Mouse (Mus musculus): Measurements from ENCODE around the gene 2810006K23Rik.
"Not testable (repeated sequence)": the region's sequence is repeated elsewhere in the genome, so short reads cannot be mapped to it uniquely, and the experiment has no call there.

2810006K23Rik gene

DNA sequence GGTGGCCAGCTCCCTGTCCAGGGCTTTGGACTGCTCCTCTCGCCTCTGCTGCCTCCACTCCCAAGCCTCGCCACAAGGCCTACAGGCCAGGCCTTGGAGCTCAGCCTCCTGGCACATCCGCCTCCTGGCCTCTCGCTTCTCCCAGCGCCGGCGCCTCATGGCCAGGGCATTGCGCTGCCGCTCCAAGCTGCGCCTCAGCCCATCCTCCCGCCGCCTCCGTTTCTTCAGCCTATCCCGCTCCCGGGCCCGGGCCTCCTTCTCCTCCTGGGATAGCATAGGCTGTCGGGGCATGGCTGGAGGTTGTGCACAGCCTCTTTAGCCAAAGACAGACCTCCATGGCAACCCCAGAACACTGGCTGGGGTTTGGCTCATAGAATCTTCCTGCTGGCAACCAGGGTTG lies 21.3 kb downstream of the 2810006K23Rik start:
- DNase-seq (ENCODE audit: low read depth, low spot score) = no peak

- no peak for DNase-seq (ENCODE audit: low read depth, low spot score)
Measured at GRCm38 (mm10) chr5:124350350-124350749, 22.5 kb downstream of the 2810006K23Rik start.

GRCm38 (mm10) chr5:124351111-124351560 lies 23.2 kb downstream of the 2810006K23Rik start:
- DNase-seq (ENCODE audit: low read depth, low spot score) = no peak

DNA sequence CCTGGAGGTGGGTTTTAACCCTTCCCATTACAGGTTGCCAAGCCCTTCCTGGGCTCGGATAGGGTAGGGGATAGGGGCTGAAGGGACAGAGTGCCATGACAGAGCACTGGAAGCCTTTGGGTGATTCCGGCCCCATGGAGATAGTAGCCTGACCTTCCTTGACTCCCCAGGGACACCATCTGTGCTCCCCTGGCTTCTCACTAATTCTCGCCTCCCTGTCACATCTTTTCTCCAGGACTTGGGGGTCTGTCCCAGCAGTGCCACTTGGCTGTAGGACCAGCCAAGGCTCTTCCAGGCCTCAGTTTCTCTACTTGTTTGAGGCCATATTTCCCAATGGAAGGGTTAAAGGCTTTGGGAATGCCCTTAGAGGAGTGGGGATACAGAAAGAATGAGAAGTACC lies 23.7 kb downstream of the 2810006K23Rik start:
- no peak for DNase-seq (ENCODE audit: low read depth, low spot score)

DNA sequence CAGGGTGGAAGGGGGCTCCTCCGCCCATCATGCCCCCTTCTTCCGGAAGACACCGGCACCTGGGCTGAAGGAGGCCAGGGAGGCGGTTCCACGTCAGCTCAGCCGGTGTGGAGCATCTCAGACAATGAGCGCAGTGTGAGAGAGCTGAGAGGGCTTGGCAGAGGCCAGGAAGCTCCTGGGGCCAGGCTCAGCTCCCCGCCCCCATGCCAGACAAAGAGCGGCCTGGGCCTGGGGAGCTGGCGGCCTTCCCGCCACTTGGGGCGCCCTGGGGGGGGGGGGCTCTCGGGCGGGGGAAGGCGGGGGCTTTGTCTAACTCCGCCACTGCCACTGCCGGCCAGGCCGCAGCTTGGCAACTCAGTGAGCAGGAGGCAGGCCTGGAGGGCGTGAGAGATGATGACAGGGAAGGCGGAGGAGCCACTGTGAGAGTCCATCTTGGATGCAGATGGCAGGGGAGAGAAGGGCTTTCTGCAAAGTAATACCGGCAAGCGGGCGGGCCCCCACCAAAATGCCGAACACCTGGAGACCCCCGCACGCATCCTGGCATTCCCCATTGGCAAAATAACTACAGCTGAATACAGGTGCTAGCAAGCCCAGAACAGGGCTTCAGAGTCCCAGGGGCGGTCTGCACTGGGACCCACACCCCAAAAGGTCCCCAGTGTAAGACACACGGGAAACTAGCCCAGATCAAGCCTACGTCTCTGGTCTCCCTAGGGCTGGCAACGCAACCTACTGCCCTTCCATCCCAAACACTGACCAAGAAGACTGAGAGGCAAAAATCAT lies 24.4 kb downstream of the 2810006K23Rik start:
- DNase-seq (ENCODE audit: low read depth, low spot score) = peak; percentile 77

DNA sequence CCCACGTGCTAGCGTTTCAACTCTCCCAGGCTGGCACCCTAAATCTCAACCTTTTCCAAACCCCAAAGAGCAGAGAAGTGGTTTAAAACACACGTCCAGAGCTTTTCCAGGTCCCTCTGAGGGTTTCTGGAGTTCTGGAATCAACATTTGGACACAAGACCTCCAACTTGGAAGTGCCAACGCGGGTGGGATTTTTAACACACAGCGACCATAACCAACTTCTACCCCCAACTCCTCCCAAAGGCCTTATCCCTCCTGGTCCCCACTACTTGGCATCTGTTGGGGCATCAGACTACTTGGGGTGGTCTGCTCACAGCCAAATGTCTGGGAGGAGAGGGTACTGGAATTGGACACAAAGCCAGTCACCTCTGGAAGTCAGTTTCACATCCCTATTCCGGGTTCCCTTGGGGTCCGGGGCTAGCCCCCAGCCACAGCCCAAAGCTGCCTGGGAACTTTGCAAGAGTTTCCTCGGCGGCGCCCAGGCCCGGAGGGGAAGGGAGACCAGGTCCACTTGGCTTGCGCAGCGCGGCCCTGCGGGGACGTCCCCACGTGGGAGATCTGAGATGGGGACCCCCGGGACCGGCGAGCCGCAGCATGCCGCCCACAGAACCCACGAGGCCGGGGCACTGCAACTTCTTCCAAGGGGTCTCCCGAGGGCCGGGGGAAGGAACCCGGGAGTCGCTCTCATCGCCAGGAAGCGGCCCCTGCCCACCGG lies 25.3 kb downstream of the 2810006K23Rik start:
- no peak for DNase-seq (ENCODE audit: low read depth, low spot score)

DNA sequence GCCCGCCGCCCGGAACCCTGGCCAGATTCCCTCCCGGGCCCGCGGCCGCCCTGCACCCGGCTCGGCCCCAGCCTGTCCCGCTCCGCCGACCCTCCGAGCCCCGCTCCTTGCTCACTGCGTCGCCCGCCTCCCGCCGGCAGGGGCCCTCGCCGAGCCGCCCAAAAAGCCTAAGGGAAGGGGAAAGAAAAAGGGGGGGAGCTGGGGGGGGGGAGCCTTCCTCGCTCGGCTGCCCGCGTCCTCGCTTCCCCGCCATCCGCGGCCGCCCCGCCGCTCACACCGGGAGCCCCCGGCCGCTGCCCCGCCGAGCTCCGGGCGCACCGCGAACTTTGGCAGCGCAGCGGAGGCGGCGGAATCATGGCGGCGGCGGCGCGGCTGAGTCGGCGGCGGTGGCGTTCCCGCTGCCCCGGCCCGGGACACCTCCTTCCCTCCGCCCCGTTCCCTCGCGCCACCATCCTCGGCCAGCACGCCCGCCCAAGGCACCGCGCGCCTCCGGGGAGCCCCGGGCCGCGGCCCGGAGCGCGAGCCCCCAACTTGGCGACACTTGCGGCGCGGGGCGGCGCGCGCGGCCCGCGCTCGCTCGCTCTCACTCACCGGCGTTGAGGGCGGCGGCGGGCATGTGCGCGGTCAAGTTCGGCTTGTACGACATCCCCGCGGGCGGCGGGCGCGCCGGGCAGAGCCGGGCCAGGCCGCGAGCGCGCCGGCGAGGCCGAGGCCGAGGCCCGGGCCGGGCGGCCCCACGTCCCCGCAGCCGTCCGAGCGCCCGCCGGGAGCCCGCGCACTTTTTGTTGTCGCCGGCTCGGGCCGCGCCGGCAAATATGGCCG lies 26.0 kb downstream of the 2810006K23Rik start:
- DNase-seq (ENCODE audit: low read depth, low spot score) = no peak

- DNase-seq (ENCODE audit: low read depth, low spot score) = no peak
Measured at GRCm38 (mm10) chr5:124354574-124355424, 26.9 kb downstream of the 2810006K23Rik start.

DNA sequence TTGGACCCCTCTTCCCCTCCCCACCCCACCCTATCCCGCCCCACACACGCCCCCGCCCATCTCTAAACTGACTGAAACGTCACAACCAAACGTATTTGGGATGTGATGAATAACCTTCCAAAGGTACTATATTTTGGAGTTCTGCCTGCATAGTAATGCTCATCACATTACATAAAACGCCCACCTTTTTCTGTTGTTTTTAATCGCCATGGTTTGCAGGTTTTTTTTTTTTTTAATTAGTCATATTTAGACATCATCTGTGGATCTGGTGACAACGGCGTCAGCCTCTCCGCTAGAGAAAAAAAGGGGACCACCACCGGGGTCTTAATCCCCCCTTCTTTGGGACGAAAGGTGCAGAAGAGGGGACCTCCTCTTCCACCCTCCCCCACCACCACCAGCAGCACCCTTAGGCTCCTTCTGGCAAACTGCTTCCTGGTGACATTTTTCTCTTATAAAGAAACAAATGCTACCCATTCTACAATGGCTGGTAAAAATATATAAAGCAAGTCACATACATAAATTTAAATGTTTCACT lies 27.6 kb downstream of the 2810006K23Rik start:
- no peak for DNase-seq (ENCODE audit: low read depth, low spot score)

DNA sequence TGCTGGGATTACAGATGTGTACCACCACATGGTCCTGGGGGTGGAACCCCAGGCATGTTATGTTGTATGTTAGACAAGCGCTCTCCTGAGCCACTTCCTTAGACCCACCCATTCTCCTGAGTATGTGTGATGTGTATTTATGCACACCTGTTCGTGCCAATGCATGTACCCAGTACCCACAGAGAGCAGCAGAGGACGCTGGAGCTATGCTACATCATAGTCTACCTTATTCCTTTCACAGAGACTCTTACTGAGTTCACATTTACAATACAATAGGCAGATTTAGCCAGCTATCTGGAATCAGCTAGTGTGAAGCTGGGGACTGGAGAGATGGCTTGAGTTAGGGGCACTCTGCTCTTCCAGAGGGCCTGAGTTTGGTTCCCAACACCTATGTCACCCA lies 28.8 kb downstream of the 2810006K23Rik start:
- no peak for DNase-seq (ENCODE audit: low read depth, low spot score)

GRCm38 (mm10) chr5:124359641-124360040 lies 31.8 kb downstream of the 2810006K23Rik start:
- DNase-seq (ENCODE audit: low read depth, low spot score) = no peak

DNA sequence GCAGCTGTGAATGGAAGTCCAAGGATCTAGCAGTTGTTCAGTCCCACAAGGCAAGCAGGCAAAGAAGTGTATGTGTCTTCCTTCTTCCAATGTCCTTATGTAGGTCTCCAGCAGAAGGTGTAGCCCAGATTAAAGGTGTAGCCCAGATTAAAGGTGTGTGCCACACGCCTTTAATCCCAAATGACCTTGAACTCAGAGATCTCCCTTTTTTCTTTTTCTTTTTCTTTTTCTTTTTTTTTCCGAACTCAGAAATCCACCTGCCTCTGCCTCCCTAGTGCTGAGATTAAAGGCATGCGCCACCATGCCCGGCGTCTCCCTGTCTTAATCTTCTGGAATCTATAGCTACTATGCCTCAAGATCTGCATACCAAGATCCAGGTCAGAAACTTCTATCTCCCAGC lies 35.1 kb downstream of the 2810006K23Rik start, which contains the start of gene Cdk2ap1:
TSS of gene Cdk2ap1 (minus strand) at position 101 of the 400 bp plus-strand sequence.
- not testable (repeated sequence) for DNase-seq (ENCODE audit: low read depth, low spot score)

GRCm38 (mm10) chr5:124364173-124364918 lies 36.5 kb downstream of the 2810006K23Rik start:
- DNase-seq (ENCODE audit: low read depth, low spot score) = no peak

DNA sequence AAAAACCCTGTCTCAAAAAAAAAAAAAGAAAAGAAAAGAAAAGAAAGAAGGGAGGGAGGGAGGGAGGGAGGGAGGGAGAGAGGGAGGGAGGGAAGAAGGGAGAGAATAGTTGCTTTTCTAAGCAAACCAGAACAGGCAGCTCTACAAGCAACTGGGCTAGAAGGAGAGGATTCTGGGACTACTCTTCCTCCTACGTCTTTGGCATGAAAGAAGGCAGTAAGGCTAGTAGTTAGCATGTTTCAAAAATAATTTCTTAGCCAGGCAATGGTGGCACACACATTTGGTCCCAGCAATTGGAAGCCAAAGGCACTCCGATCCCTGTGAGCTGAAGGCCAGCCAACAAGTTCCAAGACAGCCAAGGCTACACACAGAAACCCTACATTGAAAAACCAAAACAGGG lies 37.9 kb downstream of the 2810006K23Rik start:
- no peak for DNase-seq (ENCODE audit: low read depth, low spot score)

DNA sequence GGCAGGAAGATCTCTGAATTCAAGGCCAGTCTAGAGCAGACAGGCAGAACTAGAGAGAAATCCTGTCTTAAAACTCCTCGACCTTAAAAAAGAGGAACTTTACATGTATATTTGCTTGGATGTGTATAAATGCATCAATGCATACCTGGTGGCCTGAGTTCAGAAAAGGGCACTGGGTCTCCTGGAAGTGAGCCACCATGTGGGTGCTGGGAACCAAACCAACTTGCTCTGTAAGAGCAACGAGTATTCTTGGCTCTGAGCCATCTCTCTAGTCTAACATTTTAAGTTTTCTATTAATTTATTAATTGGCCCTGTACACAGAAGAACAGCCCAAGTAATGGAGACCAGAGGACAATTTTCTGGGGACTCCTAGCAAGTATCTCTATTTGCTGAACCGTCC lies 38.8 kb downstream of the 2810006K23Rik start:
- no peak for DNase-seq (ENCODE audit: low read depth, low spot score)

GRCm38 (mm10) chr5:124374298-124374697 lies 46.4 kb downstream of the 2810006K23Rik start:
- no peak for DNase-seq (ENCODE audit: low read depth, low spot score)

DNA sequence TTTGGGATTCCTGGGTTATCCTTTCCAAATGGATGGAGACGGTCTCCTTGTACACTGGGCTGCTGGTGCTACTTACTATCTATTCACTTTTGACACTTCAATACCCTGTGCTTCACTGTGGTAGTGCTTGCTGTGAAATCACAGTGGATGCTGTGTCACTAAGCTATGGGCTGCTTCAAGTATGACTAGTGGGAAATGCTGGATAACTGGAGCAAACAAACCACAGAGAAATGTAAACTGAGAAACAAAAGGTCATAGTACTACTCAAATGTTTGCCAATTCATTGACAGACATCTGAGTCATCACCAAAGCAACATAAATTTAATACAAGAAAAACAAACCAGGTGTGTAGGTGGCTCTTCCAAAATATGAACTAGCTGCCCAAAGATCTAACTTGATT lies 48.5 kb downstream of the 2810006K23Rik start:
- DNase-seq (ENCODE audit: low read depth, low spot score) = no peak

DNA sequence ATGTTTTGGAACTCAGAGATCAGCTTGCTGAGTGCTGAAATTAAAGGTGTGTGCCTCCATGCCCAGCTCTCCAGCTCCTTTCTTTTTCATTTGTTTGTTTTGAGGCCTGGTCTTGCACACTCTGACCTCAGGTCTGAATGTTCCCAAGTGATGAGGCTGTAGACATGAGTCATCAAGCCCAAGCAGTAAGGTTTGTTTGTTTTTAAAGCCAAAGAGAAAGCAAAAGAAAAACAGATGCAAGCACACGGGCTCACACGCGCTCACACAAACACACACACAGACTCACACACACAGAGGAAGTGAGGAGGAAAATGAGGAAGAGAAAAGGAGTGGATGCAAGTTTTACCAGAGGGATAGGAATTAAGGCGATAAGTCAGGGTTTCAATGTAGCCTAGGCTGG lies 49.3 kb downstream of the 2810006K23Rik start:
- DNase-seq (ENCODE audit: low read depth, low spot score) = no peak

DNA sequence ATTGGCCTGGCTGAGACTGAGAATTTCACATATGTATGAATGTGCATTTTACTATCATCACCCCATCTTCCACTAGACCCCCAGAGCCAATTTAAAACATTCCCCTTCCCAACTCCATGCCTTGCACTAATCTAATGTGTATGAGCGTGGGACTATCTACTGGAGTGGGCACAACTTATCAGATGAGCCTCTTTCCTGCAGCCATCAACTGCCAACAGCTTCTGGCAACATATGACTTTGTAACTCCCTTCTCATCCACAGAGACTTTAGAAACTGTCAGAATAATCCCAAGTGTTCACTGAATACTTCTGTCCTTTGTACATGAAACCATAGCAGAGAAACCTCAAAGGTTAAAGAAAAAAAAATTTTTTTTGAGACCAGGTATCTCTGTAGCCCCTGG lies 52.2 kb downstream of the 2810006K23Rik start:
- no peak for DNase-seq (ENCODE audit: low read depth, low spot score)

- DNase-seq (ENCODE audit: low read depth, low spot score) = no peak
Measured at GRCm38 (mm10) chr5:124387932-124388331, 60.0 kb downstream of the 2810006K23Rik start.

All from embryo, embryonic 11.5 days (tissue).